Mouse (Mus musculus) cerebellum, adult 2 months (tissue): ENCODE data around the gene Nid1.

ENCODE experiments used
- CTCF ChIP-seq: fragments of 200-500 bp; IDR thresholded peaks from 2 replicates; pipeline ENCODE4 v1.5.1; 2011; ENCODE audit warnings: low read depth, mild to moderate bottlenecking, control low read depth, low read length, moderate library complexity, borderline replicate concordance; ENCODE audit not compliant: insufficient read depth
- POLR2A ChIP-seq: fragments of 200-500 bp; IDR thresholded peaks from 2 replicates; pipeline ENCODE4 v1.6.1; 2011; ENCODE audit warnings: low read length, control low read depth, borderline replicate concordance; ENCODE audit not compliant: insufficient read depth

DNA sequence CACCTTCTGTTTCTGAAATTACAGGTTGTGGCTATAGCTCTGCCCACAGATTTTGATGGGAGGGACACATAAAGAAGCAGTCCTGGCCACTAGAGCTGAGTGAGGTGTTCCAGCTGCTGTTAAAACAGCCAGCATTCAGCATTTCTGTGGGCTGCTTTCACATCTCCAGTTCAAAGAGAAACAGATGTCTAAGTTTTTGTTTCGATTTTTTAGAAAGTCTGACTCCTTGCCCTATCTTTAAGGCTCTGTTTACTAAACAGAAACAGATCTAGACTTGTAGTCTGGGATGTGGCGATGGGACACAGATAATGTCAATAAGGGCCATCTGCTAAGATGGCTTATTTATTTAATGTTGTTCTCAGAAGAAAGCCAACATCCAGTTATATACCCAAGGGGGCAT is 54.8 kb downstream of the Nid1 start:
- no peak for TF ChIP-seq POLR2A
- TF ChIP-seq CTCF: no peak
